Mouse (Mus musculus): ENCODE data around the gene Ppp1r18. TPM values are rescaled to one million over a fixed set of nuclear protein-coding genes. Genes with fewer than 3 reads are reported as not detected.
A peak's percentile ranks its signal among the peaks of the same experiment; 100 is the strongest.

Ppp1r18 gene
- 146 and 163 TPM in 2 replicates for total RNA-seq (2017)

DNA sequence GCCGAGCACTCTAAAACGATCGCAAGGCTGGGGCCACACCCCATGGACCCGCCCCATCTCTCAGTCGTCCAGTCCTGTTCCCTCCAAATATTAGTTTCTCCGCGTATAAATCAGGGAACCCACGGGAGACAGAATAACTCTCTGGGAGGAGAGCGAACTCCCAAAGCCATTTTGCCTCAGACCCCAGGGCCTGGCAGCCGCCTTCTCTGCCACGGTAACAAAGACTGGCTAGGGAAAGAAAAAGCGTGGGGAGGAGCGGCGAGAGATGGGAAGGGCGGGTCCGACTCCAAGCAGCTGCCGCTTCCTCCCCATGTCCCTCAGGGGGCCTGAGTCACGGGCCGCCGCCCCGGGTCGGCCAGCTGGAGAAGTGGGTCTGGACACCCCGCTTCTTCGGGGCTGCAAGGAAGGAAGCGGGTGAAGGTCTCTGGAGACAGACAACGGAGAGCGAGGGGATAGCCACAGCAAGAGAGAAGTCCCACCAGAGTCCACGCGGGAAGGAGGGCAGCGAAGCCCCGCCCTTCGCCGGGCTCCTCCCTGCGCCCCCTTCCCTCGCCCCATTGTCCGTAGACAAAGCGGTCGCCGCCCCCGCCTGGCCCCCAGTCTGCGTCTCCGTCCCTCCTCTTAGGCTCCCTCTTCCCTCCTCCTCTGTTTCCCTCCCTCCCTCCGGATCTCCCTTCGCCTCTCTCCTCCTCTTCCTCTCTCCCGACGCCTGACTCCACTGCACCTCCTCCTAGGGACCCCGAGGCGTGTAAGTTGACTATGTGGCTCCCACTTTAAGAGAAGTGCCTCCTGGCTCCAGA, at the start of gene Ppp1r18:
TSS of gene Ppp1r18 (plus strand) at position 113 of the 800 bp plus-strand sequence.
- ATAC-seq (ENCODE audit: extremely low read depth, insufficient number of reproducible peaks, low FRiP score, poor library complexity, severe bottlenecking), result 0 out of 2 replicates have a peak, but pooled peaks have one; percentile 13

DNA sequence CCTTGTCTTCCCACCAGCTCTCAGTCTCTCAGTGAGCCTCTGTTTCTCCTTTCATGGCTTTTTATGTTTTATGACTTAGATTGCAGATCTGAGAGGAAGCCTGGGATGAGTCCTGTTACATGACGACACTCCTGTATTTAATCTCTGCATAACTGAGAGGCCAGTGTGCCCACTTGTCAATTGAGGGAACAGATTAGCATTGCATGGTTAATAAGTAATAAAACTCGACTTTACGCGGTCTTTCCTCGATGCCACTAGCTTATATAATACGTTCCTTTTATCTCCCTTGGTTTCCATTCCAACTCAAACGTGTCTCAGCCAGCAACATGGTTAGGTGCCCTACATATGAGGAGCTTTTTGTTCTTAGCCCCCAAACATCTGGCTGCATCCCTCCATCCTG, 49.6 kb upstream of the Ppp1r18 start:
- no peak for ATAC-seq (ENCODE audit: extremely low read depth, insufficient number of reproducible peaks, low FRiP score, poor library complexity, severe bottlenecking)

DNA sequence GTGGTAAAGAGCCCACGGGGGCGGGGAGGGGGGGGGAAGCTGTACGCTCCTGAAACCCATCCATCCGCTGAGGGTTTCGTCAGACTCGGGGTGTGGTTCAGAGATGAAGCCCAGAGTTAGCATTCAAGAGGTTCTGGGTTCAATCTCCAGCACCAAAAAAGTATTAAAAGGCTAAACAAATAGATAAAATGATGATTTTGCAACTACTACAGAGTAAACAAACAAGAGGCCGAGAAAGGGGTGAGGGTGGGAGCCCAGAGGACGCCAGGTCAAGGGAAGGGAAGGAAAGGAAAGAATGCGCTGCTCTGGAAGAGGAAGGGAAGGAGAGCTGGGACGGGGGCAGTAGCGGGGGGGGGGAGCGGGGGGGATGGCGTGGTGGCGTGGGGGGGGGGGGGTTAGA, 48.7 kb upstream of the Ppp1r18 start:
- no peak for ATAC-seq (ENCODE audit: extremely low read depth, insufficient number of reproducible peaks, low FRiP score, poor library complexity, severe bottlenecking)

DNA sequence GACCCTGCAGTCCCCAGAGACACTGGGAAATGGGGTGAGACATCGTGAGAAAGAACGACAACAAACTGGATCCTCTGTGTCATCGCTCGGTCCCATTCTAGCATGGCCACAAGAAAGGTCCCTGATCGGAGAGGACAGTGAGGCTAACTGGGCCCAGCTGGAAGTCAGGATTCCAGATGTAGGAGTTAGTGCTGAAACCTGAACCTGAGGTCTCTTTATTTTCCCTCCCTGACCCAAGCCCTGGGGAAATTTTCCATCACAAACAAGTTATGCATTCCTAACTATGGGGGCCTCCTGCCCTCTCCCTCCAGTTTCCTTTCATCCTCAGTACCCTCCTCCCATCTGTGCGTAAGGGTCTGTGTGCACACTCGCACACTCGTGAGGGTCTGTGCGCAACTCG, 48.2 kb upstream of the Ppp1r18 start:
- ATAC-seq (ENCODE audit: extremely low read depth, insufficient number of reproducible peaks, low FRiP score, poor library complexity, severe bottlenecking), result no peak

DNA sequence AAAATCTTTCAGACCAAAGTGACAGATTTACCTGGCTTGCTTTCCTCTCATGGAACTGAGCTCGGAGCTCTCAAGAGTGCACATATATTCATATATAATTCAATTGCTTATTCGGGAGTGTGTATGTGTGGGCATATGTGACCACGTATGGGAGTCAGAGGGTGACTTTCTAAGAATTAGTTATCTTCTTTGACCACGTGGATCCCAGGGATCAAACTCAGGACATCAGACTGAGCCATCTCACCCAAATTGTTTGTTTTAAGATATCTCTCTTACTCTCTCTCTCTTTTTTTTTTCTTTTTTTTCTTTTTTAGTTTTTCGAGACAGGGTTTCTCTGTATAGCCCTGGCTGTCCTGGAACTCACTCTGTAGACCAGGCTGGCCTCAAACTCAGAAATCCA, 45.3 kb upstream of the Ppp1r18 start:
- ATAC-seq (ENCODE audit: extremely low read depth, insufficient number of reproducible peaks, low FRiP score, poor library complexity, severe bottlenecking), result no peak

DNA sequence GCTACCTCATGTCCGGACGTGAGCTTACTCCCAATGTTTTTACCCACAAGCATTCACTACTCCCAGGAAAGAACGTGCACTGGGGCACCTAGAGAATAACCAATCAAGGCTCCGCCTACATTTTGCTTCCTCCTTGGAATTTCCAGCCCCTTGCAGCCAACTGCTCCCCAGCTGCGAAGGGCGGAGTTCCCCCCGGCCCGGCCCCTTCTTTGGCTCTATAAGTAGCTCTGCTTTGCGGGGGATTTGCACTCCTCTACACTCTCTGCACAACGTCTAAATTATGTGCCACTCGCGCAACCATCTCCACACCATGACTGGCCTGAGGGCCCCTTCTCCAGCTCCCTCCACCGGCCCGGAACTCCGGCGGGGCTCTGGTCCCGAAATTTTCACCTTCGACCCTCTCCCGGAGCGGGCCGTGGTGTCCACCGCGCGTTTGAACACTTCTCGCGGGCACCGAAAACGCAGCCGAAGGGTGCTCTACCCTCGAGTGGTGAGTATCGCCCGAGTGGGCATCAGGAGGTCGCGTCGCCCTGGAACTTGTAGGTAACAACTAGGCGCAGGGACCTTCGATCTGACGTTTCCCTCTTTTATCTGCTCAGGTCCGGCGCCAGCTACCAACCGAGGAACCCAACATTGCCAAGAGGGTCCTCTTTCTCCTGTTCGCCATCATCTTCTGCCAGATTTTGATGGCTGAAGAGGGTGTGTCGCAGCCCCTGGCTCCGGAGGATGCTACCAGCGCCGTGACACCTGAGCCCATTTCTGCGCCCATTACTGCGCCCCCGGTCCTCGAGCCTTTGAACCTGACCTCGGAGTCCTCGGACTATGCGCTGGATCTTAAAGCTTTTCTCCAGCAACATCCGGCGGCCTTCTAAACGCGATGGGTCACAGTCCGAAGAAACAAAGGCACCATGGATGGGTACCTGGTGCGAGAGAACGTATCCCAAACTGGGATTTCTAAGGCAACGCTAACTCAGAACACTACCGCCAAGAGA, 43.7 kb upstream of the Ppp1r18 start, which contains the start of gene Ier3:
TSS of gene Ier3 (plus strand) at position 246 of the 992 bp plus-strand sequence.
- ATAC-seq (ENCODE audit: extremely low read depth, insufficient number of reproducible peaks, low FRiP score, poor library complexity, severe bottlenecking), result peak; percentile 40

DNA sequence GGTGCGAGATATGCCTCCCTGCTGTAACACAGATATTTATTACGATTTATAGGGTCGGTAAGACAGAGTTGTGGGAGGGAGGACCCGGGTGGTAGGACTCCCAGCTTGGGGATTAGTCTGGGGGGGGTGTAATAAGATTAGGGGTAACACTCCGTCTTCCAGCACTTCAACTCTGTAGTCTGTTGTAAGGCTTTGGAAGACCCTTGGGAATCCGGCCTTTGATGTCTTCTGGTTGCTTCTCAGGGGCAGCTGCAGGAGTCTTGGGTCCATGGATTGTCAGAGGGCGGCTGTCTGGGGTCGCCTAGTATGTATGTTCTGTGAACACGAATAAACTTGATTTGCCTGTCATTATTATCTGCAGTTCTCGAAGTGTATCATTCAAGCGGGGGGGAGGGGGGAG, 42.8 kb upstream of the Ppp1r18 start:
- ATAC-seq (ENCODE audit: extremely low read depth, insufficient number of reproducible peaks, low FRiP score, poor library complexity, severe bottlenecking), result no peak

DNA sequence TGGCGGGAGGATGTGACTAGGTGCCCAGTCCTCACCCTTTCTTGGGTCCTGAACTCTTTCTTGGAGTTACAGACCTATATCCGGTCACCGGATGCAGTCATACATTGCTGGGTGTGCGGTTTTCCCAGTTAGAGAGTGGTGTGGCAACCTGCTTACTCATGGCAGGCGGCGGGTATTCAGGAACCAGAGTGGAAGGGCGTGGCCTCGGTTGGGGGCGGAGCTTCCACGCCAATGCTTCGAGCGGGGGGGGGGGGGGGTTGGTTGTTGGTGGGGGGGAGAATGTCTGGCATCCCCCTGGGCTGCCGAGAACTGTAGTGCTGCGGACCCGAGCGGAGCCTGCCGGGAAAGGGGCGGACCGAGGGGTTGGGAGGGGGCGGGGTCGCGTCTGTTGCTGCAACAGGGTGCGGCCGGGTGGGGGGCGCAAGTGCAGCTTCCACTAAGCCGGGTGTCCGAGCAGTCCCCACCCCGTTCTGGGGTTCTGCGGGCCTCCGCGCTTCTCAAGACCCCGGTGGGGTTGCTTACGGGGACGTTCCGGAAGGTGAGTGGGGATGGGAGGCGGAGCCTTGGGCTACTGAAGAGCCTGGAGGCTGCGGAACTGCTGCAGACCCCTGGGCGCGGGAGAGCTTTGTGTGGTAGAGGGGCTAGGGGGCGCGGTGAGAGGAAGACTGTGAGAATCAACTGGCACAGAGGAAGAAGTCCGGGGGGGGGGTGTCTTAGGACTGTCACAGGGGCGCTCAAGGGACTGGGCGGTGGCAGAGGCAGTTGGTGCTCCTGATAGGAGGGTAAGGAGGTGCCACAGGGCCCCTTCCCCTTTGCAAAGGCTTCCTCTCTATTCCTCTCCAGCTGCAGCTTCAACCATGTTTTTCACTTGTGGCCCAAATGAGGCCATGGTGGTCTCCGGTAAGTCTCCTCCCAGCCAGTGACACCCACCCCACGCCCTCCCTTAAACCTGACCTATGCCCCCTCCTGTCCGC, 42.1 kb upstream of the Ppp1r18 start, which contains the start of gene Flot1:
TSS of gene Flot1 (plus strand) at position 267 of the 974 bp plus-strand sequence.
- ATAC-seq (ENCODE audit: extremely low read depth, insufficient number of reproducible peaks, low FRiP score, poor library complexity, severe bottlenecking), result peak; percentile 82

DNA sequence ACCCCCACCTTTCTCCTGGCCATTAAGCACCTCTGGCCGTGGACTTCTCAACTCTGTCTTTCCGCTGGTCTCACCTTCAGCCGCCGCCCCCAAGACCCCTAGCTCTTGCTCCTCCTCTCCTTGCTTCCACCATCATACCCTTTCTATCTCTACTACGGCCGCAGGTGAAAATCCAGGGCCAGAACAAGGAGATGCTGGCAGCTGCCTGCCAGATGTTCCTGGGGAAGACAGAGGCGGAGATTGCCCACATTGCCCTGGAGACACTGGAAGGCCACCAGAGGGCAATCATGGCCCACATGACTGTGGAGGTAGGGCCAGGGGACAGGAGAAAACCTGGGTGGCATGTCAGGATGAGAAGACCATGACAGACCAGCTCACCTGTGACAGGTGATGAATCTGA, 41.0 kb upstream of the Ppp1r18 start:
- ATAC-seq (ENCODE audit: extremely low read depth, insufficient number of reproducible peaks, low FRiP score, poor library complexity, severe bottlenecking), result no peak

DNA sequence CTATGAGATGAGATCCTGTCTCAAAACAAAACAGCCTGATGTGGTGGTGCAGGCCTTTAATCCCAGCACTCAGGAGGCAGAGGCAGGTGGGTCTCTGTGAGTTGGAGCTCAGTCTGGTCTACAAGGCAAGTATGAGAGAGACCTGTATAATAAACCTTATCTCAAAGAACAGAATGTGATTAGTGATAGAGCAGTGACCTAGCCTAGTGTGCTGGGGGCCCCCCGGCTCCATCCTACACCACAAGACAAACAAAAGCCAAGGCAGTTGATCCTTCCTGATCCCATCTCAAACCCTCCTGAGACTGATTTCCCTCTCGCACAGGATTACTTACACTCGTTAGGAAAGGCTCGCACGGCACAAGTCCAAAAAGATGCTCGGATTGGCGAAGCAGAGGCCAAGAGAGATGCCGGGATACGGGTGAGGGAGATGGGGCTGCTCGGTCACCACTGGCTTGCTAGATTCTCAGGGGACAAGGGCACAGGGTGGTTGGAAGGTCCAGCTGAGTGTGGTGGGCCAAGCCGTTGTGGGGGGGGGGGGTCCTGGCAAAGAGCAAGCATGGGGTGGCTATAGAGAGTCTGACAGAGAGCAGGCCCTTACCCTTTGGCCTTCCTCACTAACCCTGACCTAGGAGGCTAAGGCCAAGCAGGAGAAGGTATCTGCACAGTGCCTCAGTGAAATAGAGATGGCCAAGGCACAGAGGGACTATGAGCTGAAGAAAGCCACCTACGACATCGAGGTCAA, 40.1 kb upstream of the Ppp1r18 start:
- ATAC-seq (ENCODE audit: extremely low read depth, insufficient number of reproducible peaks, low FRiP score, poor library complexity, severe bottlenecking), result no peak

DNA sequence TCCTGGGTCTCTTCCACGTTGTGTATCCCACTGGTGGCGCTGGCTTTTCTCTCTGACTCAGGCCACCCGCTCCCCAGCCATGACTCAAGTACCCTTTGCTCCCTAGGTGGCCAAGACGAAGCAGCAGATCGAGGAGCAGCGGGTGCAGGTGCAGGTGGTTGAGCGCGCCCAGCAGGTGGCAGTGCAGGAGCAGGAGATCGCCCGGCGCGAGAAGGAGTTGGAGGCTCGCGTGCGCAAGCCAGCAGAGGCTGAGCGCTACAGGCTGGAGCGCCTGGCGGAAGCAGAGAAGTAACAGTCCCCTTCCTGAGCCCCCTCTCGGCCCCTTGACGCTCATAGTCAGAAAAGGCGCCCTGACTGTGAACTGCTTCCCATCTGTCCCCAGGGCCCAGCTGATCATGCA, 35.7 kb upstream of the Ppp1r18 start:
- ATAC-seq (ENCODE audit: extremely low read depth, insufficient number of reproducible peaks, low FRiP score, poor library complexity, severe bottlenecking), result peak; percentile 94

DNA sequence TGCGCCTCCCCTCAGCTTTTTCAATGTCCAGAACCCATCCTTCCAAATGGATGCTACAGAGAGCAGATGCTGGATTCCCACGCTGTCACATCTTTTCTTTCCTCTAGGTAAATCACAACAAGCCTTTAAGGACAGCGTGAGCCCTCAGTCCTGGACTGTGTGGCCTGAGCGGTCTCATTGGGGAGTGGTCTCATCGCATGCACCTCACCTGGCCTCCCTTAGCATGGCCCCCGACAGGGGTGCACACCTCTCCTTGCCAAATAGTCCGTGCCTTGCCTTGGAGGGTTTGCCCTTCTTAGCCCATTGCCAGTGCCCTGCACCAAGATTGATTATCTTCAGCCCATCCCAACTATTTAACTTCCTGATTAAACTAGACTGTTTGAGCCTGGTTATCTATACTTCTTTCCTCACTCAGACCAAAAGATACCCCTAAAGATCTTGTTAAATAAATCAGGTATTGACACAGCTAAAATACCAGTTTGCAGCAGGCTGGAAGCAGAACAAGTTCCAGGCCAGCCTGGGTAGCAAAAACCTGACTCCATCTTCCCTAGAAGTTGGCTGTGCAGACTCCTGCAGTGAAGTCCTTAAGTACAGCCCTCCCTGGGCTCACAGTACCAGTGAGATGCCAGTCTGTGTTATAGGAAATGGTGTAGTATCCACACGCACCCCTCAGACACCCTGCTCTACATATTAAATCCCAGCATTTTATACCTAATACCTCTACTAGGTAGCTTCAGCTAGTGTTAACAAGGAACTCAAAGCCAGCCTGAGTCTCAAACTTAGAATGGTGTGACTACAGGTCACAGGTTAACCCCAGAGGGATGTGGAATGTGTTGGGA, 32.8 kb upstream of the Ppp1r18 start:
- no peak for ATAC-seq (ENCODE audit: extremely low read depth, insufficient number of reproducible peaks, low FRiP score, poor library complexity, severe bottlenecking)

DNA sequence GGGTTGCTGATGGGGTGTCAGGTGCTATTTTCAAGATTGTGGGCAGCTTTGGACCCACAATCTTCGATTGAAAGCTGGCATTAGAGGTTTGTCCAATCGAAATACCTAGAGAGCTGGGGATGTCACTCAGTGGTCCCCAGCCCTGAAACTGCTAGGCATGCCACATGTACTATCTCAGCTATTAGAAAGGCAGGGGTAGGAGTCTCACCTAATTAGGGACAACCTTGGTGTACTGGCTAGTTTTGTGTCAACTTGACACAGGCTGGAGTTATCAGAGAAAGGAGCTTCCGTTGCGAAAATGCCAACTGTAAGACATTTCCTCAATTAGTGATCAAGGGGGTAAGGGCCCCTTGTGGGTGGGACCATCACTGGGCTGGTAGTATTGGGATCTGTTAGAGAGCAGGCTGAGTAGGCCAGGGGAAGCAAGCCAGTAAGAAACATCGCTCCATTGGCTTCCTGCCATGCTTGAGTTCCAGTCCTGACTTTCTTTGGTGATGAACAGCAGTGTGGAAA, 32.1 kb upstream of the Ppp1r18 start:
- no peak for ATAC-seq (ENCODE audit: extremely low read depth, insufficient number of reproducible peaks, low FRiP score, poor library complexity, severe bottlenecking)

DNA sequence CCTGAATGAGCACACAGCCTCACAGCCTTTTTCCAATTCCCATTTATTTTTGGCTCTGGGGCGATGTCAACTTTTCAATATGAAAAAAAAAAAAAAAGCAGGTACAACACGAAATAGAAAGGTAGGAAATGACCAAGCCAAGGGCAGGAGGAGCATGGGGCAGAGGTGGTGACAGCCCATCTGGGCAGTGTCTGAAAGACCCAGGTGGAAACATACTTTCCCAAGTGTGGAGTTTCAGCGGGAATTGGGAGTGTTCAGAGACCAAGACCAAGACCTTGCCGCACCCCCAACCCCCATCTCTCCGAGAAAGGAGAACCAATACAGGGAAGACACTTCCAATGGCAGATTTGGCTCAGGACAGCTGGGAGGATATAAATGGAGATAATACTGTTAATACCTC, 31.5 kb upstream of the Ppp1r18 start:
- ATAC-seq (ENCODE audit: extremely low read depth, insufficient number of reproducible peaks, low FRiP score, poor library complexity, severe bottlenecking), result no peak

DNA sequence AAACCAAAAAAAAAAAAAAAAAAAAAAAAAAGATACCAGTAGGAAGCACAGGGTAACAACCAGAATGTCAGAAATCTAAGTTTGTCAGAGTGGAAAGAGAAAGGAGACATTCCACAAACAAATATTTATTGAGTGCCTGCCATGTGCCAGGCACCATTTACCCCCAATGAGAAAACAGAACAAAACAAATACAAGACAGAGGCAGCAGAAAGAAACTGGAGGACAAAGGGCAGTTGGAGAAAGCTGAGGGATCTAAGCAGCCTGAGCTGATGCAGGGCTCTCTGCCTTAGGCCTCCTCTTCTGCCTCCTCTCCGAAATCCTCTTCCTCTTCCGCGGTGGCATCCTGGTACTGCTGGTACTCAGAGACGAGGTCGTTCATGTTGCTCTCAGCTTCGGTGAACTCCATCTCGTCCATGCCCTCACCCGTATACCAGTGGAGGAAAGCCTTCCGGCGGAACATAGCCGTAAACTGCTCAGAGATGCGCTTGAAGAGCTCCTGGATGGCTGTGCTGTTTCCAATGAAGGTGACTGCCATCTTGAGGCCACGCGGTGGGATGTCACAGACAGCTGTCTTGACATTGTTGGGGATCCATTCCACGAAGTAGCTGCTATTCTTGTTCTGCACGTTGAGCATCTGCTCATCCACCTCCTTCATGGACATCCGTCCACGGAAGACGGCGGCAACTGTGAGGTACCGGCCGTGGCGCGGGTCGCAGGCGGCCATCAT, 30.5 kb upstream of the Ppp1r18 start:
- no peak for ATAC-seq (ENCODE audit: extremely low read depth, insufficient number of reproducible peaks, low FRiP score, poor library complexity, severe bottlenecking)

DNA sequence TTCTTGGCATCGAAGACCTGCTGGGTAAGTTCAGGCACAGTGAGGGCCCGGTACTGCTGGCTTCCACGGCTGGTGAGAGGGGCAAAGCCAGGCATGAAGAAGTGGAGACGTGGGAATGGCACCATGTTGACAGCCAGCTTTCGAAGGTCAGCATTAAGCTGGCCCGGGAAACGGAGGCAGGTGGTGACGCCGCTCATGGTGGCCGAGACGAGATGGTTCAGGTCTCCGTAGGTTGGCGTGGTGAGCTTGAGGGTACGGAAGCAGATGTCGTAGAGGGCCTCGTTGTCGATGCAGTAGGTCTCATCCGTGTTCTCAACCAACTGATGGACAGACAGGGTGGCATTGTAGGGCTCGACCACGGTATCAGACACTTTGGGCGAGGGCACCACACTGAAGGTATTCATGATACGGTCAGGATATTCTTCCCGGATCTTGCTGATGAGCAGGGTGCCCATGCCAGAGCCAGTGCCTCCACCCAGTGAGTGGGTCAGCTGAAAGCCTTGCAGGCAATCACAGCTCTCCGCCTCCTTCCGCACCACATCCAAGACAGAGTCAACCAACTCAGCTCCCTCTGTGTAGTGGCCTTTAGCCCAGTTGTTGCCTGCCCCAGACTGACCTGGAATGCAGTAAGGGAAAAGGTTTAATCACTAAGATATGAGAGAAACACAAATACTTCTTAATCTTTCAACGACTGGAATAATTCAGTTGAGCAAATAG, 29.8 kb upstream of the Ppp1r18 start:
- no peak for ATAC-seq (ENCODE audit: extremely low read depth, insufficient number of reproducible peaks, low FRiP score, poor library complexity, severe bottlenecking)

Data from neutrophil, adult 5-6 weeks (primary cell).